Mouse (Mus musculus) lung, embryonic 16.5 days (tissue): ENCODE data around the gene Ankrd60. TPM values are rescaled to one million over a fixed set of nuclear protein-coding genes. Genes with fewer than 3 reads are reported as not detected.
A peak's percentile ranks its signal among the peaks of the same experiment; 100 is the strongest.

Source experiments
- ATAC-seq: fragments of 200-750 bp; cut with Nextera tagmentation; 2 replicates; pipeline ENCODE4 v1.8.0; 2017; ENCODE audit warnings: low read depth, mild to moderate bottlenecking, moderate library complexity
- H3K27ac ChIP-seq: fragments of 300-500 bp; sonication (generic); 2 replicates; pipeline ENCODE4 v1.5.1; 2014; ENCODE audit warnings: mild to moderate bottlenecking, control low read depth, low read length
- H3K27me3 ChIP-seq: fragments of 300-500 bp; sonication (generic); 2 replicates; pipeline ENCODE4 v1.6.1; 2014; ENCODE audit warnings: low read depth, low read length, mixed read lengths; ENCODE audit not compliant: control insufficient read depth, insufficient read depth
- H3K36me3 ChIP-seq: fragments of 300-500 bp; sonication (generic); 2 replicates; pipeline ENCODE4 v1.6.1; 2014; ENCODE audit warnings: low read length; ENCODE audit not compliant: control insufficient read depth, insufficient read depth
- H3K4me1 ChIP-seq: fragments of 300-500 bp; sonication (generic); replicated peaks from 2 replicates; pipeline ENCODE4 v1.6.1; 2014; ENCODE audit warnings: low read length, mixed read lengths; ENCODE audit not compliant: control insufficient read depth, insufficient read depth
- H3K4me2 ChIP-seq: fragments of 300-500 bp; sonication (generic); 2 replicates; pipeline ENCODE4 v1.6.1; 2014; ENCODE audit warnings: low read depth, low read length, control low read depth
- H3K4me3 ChIP-seq: fragments of 300-500 bp; sonication (generic); 2 replicates; pipeline ENCODE4 v1.5.1; 2014; ENCODE audit warnings: mild to moderate bottlenecking, low read length, control low read depth
- H3K9ac ChIP-seq: fragments of 300-500 bp; sonication (generic); 2 replicates; pipeline ENCODE4 v1.6.1; 2014; ENCODE audit warnings: low read length, control low read depth
- H3K9me3 ChIP-seq: fragments of 300-500 bp; sonication (generic); 2 replicates; pipeline ENCODE4 v1.6.1; 2016; ENCODE audit warnings: low read length; ENCODE audit not compliant: control insufficient read depth
- WGBS: fragments of 180-500 bp; shearing (Covaris S2); extraction: QIAGEN DNeasy Blood & Tissue Kit; methylation state at CpG from one replicate; pipeline ENCODE4 v1.1.7; 2014; 5-methylcytosine and 5-hydroxymethylcytosine counted together
- polyA plus RNA-seq: library from polyadenylated mRNA; unstranded; fragments of >200 nt; fragmentation: Nextera tagmentation; extraction: Ambion mirVana; gene quantifications from 2 replicates; pipeline ENCODE4 v1.2.1, GENCODE M21; 2015

Gene Ankrd60
- not detected in 2 replicates for polyA plus RNA-seq

GRCm38 (mm10) chr2:173577669-173578557 is at the start of gene Ankrd60:
Gene Ankrd60 (minus strand): TSS chr2:173578365.
- ATAC-seq, result peak; percentile 73
- H3K4me3 ChIP-seq, result peak within 1 kb of the TSS; percentile 50
- H3K4me1 ChIP-seq, result no peaks in the 10 kb centered on the region; the same call in 1 of the 2 replicates
- H3K9ac ChIP-seq, result peak within 1 kb of the TSS; percentile 58
- WGBS, result 8% methylated on average over 45 of the region's 58 CpGs
- H3K9me3 ChIP-seq, result no peaks in the 10 kb centered on the region
- H3K4me2 ChIP-seq, result peak within 1 kb of the TSS; percentile 79
- no peak within 1 kb of the TSS for H3K27ac ChIP-seq
- H3K36me3 ChIP-seq, result no peaks in the 10 kb centered on the region
- peaks cover 9% of the 10 kb centered on the region for H3K27me3 ChIP-seq

DNA sequence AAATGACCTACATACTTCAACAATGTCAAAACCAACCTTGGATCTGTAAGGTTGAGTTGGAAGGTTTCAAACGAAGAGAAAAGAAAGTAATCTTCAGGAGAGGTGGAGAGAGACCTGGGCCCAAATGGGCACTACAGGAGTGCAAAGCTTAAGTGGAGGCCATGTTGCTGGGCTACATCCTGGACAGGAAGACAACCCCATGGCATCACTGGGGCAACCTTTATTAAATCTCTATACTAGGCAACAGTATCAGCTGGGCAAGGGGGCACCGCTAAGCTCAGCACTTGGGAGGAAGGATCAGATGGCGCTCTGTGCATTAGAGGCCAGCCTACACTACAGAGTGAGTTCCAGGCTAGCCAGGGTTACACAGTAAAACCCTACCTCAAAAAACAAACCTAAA is 47.6 kb upstream of the Ankrd60 start:
- H3K27me3 ChIP-seq, result no peaks in the 10 kb centered on the region
- H3K4me1 ChIP-seq, result peaks cover 2% of the 10 kb centered on the region; the same call in 1 of the 2 replicates
- no peak overlapping the region for H3K9ac ChIP-seq
- no peaks in the 10 kb centered on the region for H3K36me3 ChIP-seq
- no peak overlapping the region for H3K4me2 ChIP-seq
- H3K4me3 ChIP-seq, result no peak overlapping the region
- no peak for ATAC-seq
- 86% methylated on average over 3 of the region's 3 CpGs for WGBS
- H3K27ac ChIP-seq, result no peak overlapping the region
- no peaks in the 10 kb centered on the region for H3K9me3 ChIP-seq

GRCm38 (mm10) chr2:173624667-173625066 is 46.5 kb upstream of the Ankrd60 start:
- ATAC-seq, result peak; percentile 34; the same call in 1 of the 2 replicates
- 55% methylated on average over 7 of the region's 7 CpGs for WGBS
- Histone ChIP-seq H3K4me1 (peaks cover 2% of the 10 kb centered on the region; the same call in 1 of the 2 replicates), H3K4me3 (no peak overlapping the region), H3K36me3 (no peaks in the 10 kb centered on the region), H3K4me2 (no peak overlapping the region), H3K9ac (no peak overlapping the region), H3K27me3 (no peaks in the 10 kb centered on the region), H3K9me3 (no peaks in the 10 kb centered on the region), H3K27ac (no peak overlapping the region)

DNA sequence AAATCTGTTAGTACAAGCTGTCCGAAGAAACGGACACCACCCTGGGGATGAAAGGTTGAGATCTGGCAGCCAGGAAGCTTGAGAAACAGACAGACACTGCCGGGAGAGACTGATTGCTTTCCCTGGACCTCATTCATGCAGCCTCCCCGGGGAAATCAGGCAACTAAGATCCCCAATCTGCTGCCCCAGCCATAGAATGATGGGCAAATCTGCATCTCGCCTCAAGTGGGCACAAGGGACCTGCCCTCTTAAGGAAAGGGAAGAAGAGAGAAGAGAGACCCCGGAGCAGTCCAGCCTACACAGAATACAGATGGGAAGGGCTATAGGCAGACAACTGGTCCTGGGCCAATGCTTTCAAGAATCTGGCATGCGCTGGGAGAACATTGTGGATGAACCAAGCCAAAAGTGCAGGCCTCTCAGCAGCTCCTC is 44.0 kb upstream of the Ankrd60 start:
- Histone ChIP-seq H3K27ac (no peak overlapping the region), H3K4me2 (no peak overlapping the region), H3K4me3 (no peak overlapping the region), H3K27me3 (no peaks in the 10 kb centered on the region), H3K4me1 (peaks cover 2% of the 10 kb centered on the region; the same call in 1 of the 2 replicates), H3K36me3 (no peaks in the 10 kb centered on the region), H3K9me3 (no peaks in the 10 kb centered on the region), H3K9ac (no peak overlapping the region)
- ATAC-seq, result peak; percentile 68
- 44% methylated on average over 7 of the region's 7 CpGs for WGBS

- H3K9me3 ChIP-seq, result no peaks in the 10 kb centered on the region
- 93% methylated on average over 4 of the region's 4 CpGs for WGBS
- ATAC-seq, result no peak
Observed at GRCm38 (mm10) chr2:173620645-173621044, 42.5 kb upstream of the Ankrd60 start.

DNA sequence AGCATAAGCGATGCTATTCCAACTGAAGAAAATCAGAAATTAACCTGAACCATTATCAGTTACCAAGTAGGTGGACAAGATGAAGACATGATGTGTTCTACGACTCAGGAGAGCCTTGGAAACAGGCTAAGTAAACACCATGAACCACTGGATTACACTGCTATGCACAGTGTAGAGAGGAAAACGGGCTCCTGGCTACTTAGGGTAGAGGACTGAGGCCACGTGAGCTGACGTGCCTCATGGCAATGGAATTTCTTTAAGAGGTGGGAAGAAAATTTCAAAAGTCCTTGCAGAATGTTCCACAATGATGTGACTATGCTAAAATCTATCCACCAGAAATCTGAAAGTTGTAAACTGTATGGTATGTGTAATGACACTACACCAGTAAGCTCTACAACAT is 41.0 kb upstream of the Ankrd60 start:
- no peak overlapping the region for H3K9ac ChIP-seq
- WGBS, result 70% methylated on average over 5 of the region's 5 CpGs
- no peaks in the 10 kb centered on the region for H3K27me3 ChIP-seq
- H3K4me3 ChIP-seq, result no peak overlapping the region
- 0 out of 2 replicates have a peak, but pooled peaks have one; percentile 35 for ATAC-seq
- H3K27ac ChIP-seq, result no peak overlapping the region
- H3K4me1 ChIP-seq, result peaks cover 8% of the 10 kb centered on the region
- H3K4me2 ChIP-seq, result no peak overlapping the region
- H3K36me3 ChIP-seq, result no peaks in the 10 kb centered on the region
- H3K9me3 ChIP-seq, result no peaks in the 10 kb centered on the region

More at GRCm38 (mm10) chr2:173620645-173621044, 42.5 kb upstream of the Ankrd60 start:
- Histone ChIP-seq H3K4me2 (no peak overlapping the region), H3K4me3 (no peak overlapping the region), H3K4me1 (peaks cover 2% of the 10 kb centered on the region; the same call in 1 of the 2 replicates), H3K27ac (no peak overlapping the region), H3K9ac (no peak overlapping the region), H3K27me3 (no peaks in the 10 kb centered on the region), H3K36me3 (no peaks in the 10 kb centered on the region)

DNA sequence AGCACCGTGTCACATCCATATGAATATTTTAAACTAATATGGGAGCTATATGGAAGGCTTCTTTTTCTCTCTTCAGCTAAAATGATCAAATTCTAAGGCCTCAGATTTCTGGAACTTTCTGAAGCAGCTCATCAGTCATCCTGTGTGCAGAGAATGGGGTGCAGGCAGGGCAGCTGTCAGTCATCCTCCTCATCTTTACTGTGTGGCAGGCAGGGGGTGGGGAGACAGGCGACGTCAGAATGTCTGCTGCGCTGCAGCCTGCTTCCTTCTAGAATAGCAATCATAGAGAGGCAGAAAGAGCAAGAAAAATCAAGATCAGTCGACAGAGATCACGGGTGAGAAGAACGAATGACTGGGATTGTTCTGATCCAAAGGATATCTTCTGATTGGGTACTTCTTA is 38.0 kb upstream of the Ankrd60 start:
- no peak for ATAC-seq

DNA sequence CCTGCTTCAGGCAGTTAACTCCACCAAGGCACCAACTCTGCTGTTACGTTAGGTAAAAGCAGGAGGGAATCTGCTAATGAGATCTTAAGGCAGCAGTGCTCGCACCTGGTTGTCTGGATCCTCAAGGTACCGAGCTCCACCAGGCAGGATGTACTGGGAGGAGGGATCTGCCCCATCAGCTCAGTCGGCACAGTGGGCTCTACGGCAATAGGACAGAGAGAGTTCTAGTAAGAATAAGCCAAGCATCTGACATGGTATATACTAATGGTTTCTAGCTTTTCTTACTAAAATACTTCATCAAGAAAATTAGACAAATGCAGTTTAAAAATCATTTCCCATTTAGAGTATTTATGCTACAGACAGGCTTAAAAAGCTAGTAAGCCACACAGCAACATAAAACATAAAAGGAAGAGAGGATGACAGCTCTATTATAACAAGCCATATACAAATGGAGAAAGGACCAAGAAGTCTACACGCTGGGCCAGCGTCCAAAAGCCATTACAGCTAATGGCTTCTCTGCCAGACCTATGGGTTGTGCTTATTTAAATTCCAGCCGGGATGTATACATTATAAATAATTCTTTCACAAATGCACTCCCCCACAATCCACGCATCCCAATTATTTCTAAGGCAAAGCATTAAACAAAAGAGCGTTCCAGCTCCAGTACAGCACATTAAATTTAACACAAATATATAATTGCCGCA is 37.4 kb upstream of the Ankrd60 start:
- H3K27me3 ChIP-seq, result no peaks in the 10 kb centered on the region
- H3K27ac ChIP-seq, result peak overlapping the region; percentile 48; the same call in 1 of the 2 replicates
- H3K4me3 ChIP-seq, result no peak overlapping the region
- ATAC-seq, result peak; percentile 90
- H3K36me3 ChIP-seq, result no peaks in the 10 kb centered on the region
- 52% methylated on average over 11 of the region's 11 CpGs for whole genome bisulfite sequencing
- H3K9me3 ChIP-seq, result no peaks in the 10 kb centered on the region
- no peak overlapping the region for H3K9ac ChIP-seq
- H3K4me1 ChIP-seq, result peaks cover 5% of the 10 kb centered on the region
- H3K4me2 ChIP-seq, result no peak overlapping the region

More for the DNA sequence above, 38.0 kb upstream of the Ankrd60 start:
- H3K4me3 ChIP-seq, result no peak overlapping the region
- H3K27me3 ChIP-seq, result no peaks in the 10 kb centered on the region
- peaks cover 5% of the 10 kb centered on the region for H3K4me1 ChIP-seq
- no peak overlapping the region for H3K4me2 ChIP-seq
- H3K36me3 ChIP-seq, result no peaks in the 10 kb centered on the region
- no peak overlapping the region for H3K27ac ChIP-seq
- H3K9ac ChIP-seq, result no peak overlapping the region
- H3K9me3 ChIP-seq, result no peaks in the 10 kb centered on the region
- WGBS, result 53% methylated on average over 7 of the region's 7 CpGs
